Mouse (Mus musculus) c-Kit-negative CD71-positive TER-119-positive erythroid progenitor cells, embryonic 14.5 days (primary cell): ENCODE results near the gene Syt16.

ENCODE experiments used
- DNase-seq: peaks from one replicate; pipeline ENCODE4 v3.0.0-alpha.2; 2013; ENCODE audit warnings: low read depth, low spot score

Syt16 gene

GRCm38 (mm10) chr12:74216103-74216728 lies 218.8 kb downstream of the Syt16 start:
- no peak for DNase-seq

- no peak for DNase-seq
Measured at GRCm38 (mm10) chr12:74219909-74220308, 222.4 kb downstream of the Syt16 start.

- no peak for DNase-seq
Measured at GRCm38 (mm10) chr12:74220651-74221050, 223.2 kb downstream of the Syt16 start.

GRCm38 (mm10) chr12:74230808-74231207 lies 233.3 kb downstream of the Syt16 start:
- DNase-seq, result no peak

GRCm38 (mm10) chr12:74232845-74233244 lies 235.4 kb downstream of the Syt16 start:
- DNase-seq, result no peak

- DNase-seq, result no peak
Measured at GRCm38 (mm10) chr12:74236191-74236590, 238.7 kb downstream of the Syt16 start.

- no peak for DNase-seq
Measured at GRCm38 (mm10) chr12:74238056-74238455, 240.6 kb downstream of the Syt16 start.

GRCm38 (mm10) chr12:74238806-74239205 lies 241.3 kb downstream of the Syt16 start:
- no peak for DNase-seq

- DNase-seq, result no peak
Measured at GRCm38 (mm10) chr12:74264846-74265245, 267.4 kb downstream of the Syt16 start.

- no peak for DNase-seq
Measured at GRCm38 (mm10) chr12:74267049-74267448, 269.6 kb downstream of the Syt16 start.

- no peak for DNase-seq
Measured at GRCm38 (mm10) chr12:74268644-74269285, 271.3 kb downstream of the Syt16 start.

GRCm38 (mm10) chr12:74272545-74272944 lies 275.1 kb downstream of the Syt16 start:
- DNase-seq, result no peak

GRCm38 (mm10) chr12:74277265-74277664 lies 279.8 kb downstream of the Syt16 start:
- no peak for DNase-seq

GRCm38 (mm10) chr12:74281403-74281802 lies 283.9 kb downstream of the Syt16 start:
- no peak for DNase-seq

- no peak for DNase-seq
Measured at GRCm38 (mm10) chr12:74282846-74283245, 285.4 kb downstream of the Syt16 start.

GRCm38 (mm10) chr12:74284020-74284684 lies 286.7 kb downstream of the Syt16 start:
- DNase-seq, result no peak

- no peak for DNase-seq
Measured at GRCm38 (mm10) chr12:74284685-74285054, 287.2 kb downstream of the Syt16 start.

GRCm38 (mm10) chr12:74290983-74291382 lies 293.5 kb downstream of the Syt16 start:
- DNase-seq, result no peak

GRCm38 (mm10) chr12:74293624-74294023 lies 296.2 kb downstream of the Syt16 start:
- DNase-seq, result no peak

GRCm38 (mm10) chr12:74296374-74296773 lies 298.9 kb downstream of the Syt16 start:
- no peak for DNase-seq

- DNase-seq, result no peak
Measured at GRCm38 (mm10) chr12:74301559-74301958, 304.1 kb downstream of the Syt16 start.

- no peak for DNase-seq
Measured at GRCm38 (mm10) chr12:74303418-74304294, 306.2 kb downstream of the Syt16 start.
